Mouse (Mus musculus): Measurements from ENCODE around the gene Mical3. TPM values are rescaled to one million over a fixed set of nuclear protein-coding genes. Genes with fewer than 3 reads are reported as not detected.

The Mical3 gene
- 14.9 and 16.8 TPM in 2 replicates for polyA plus RNA-seq (2012; rRNA removed)

GRCm38 (mm10) chr6:121130773-121131172 is at the start of gene Mical3:
Mical3 (minus strand) TSS chr6:121130999.

GRCm38 (mm10) chr6:120916074-120916971 is 214.5 kb downstream of the Mical3 start, which contains the start of gene Bid:
Bid (minus strand) TSS chr6:120916853.

Other genes starting within 250 kb of the Mical3 start
- 7.7 TPM in 2 replicates for gene Bid, start 214.1 kb downstream of the Mical3 start, polyA plus RNA-seq (2012; rRNA removed)
- 24.6 and 27.8 TPM in 2 replicates for gene Pex26, start 52.7 kb upstream of the Mical3 start, polyA plus RNA-seq (2012; rRNA removed)
- 0.07 and 0.15 TPM in 2 replicates for gene Tuba8, start 79.7 kb upstream of the Mical3 start, polyA plus RNA-seq (2012; rRNA removed)
- 0.90 and 2.0 TPM in 2 replicates for gene Usp18, start 114.9 kb upstream of the Mical3 start, polyA plus RNA-seq (2012; rRNA removed)
- 0.38 and 0.45 TPM in 2 replicates for gene Slc6a13, start 169.2 kb upstream of the Mical3 start, polyA plus RNA-seq (2012; rRNA removed)
- 0.95 and 1.3 TPM in 2 replicates for gene Slc6a12, start 212.1 kb upstream of the Mical3 start, polyA plus RNA-seq (2012; rRNA removed)